Mouse (Mus musculus): ENCODE data around the gene Sucla2. TPM values are rescaled to one million over a fixed set of nuclear protein-coding genes. Genes with fewer than 3 reads are reported as not detected.
"Not testable (repeated sequence)": the region's sequence is repeated elsewhere in the genome, so short reads cannot be mapped to it uniquely, and the experiment has no call there.

Sucla2 gene
- polyA plus RNA-seq, 1 experiment from 2014 or later: 92.8 TPM

DNA sequence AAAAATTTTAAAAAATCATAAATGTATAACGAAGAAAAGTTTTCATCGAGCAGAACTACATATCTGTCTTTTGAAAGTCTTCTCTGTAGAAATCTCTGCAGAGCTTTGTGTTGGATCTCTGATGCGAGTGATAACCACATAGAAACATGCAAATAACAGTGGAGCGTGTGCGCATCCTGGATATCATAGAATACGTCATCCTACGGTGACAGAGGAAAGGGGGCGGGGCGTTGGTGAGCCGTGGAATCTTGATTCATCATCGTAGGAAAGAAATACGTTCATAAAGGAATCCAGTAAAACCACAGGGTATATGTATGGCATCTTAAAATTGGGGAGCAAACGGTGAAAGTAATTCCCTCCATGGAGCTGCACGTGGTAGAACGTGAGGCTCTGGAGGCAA lies 17.9 kb upstream of the Sucla2 start:
- Histone ChIP-seq H3K36me3 (ENCODE audit: control insufficient read depth, insufficient read depth, low read length) (0 out of 2 replicates have a peak, but pooled peaks cover 3% of the 10 kb centered on the region), H3K27me3 (replicated peaks; ENCODE audit: control insufficient read depth, insufficient read depth, low read length) (no peaks in the 10 kb centered on the region), H3K27ac (ENCODE audit: low read depth, low read length) (no peak overlapping the region), H3K4me3 (ENCODE audit: low read depth, low read length) (no peak overlapping the region), H3K9me3 (ENCODE audit: control insufficient read depth, low read length) (no peaks in the 10 kb centered on the region), H3K4me1 (replicated peaks; ENCODE audit: control insufficient read depth, insufficient read depth, low read length) (peaks cover 17% of the 10 kb centered on the region), H3K9ac (ENCODE audit: low read depth, low read length) (no peak overlapping the region), H3K4me2 (no peak overlapping the region)
- no peak for ATAC-seq (replicated peaks; ENCODE audit: low FRiP score)
- 79% methylated on average over 15 of the region's 15 CpGs for WGBS
- no peak for DNase-seq (ENCODE audit: low spot score)

- 51% methylated on average over 11 of the region's 11 CpGs for whole genome bisulfite sequencing
- no peaks in the 10 kb centered on the region for H3K27me3 ChIP-seq (replicated peaks; ENCODE audit: control insufficient read depth, insufficient read depth, low read length)
- H3K4me1 ChIP-seq (replicated peaks; ENCODE audit: control insufficient read depth, insufficient read depth, low read length): peaks cover 20% of the 10 kb centered on the region
- ATAC-seq (replicated peaks; ENCODE audit: low FRiP score) (peak; percentile 55), DNase-seq (ENCODE audit: low spot score) (no peak)
- H3K36me3 ChIP-seq (ENCODE audit: control insufficient read depth, insufficient read depth, low read length): 0 out of 2 replicates have a peak, but pooled peaks cover 5% of the 10 kb centered on the region
- no peak overlapping the region for H3K27ac ChIP-seq (ENCODE audit: low read depth, low read length)
- H3K9ac ChIP-seq (ENCODE audit: low read depth, low read length): 0 out of 2 replicates have a peak overlapping the region, but pooled peaks have one; percentile 3
- no peak overlapping the region for H3K4me3 ChIP-seq (ENCODE audit: low read depth, low read length)
- peak overlapping the region; percentile 39 for H3K4me2 ChIP-seq
- no peaks in the 10 kb centered on the region for H3K9me3 ChIP-seq (ENCODE audit: control insufficient read depth, low read length)
Observed at GRCm38 (mm10) chr14:73507702-73508376, 17.3 kb upstream of the Sucla2 start.

- ATAC-seq (replicated peaks; ENCODE audit: low FRiP score) (no peak), DNase-seq (ENCODE audit: low spot score) (no peak)
- H3K4me2 ChIP-seq: no peak overlapping the region
- H3K27ac ChIP-seq (ENCODE audit: low read depth, low read length): no peak overlapping the region
- WGBS: 87% methylated on average over 6 of the region's 6 CpGs
- H3K4me3 ChIP-seq (ENCODE audit: low read depth, low read length): no peak overlapping the region
- peaks cover 20% of the 10 kb centered on the region for H3K4me1 ChIP-seq (replicated peaks; ENCODE audit: control insufficient read depth, insufficient read depth, low read length)
- no peaks in the 10 kb centered on the region for H3K27me3 ChIP-seq (replicated peaks; ENCODE audit: control insufficient read depth, insufficient read depth, low read length)
- no peak overlapping the region for H3K9ac ChIP-seq (ENCODE audit: low read depth, low read length)
- 0 out of 2 replicates have a peak, but pooled peaks cover 5% of the 10 kb centered on the region for H3K36me3 ChIP-seq (ENCODE audit: control insufficient read depth, insufficient read depth, low read length)
- no peaks in the 10 kb centered on the region for H3K9me3 ChIP-seq (ENCODE audit: control insufficient read depth, low read length)
Observed at GRCm38 (mm10) chr14:73508630-73509395, 16.3 kb upstream of the Sucla2 start.

- H3K4me3 ChIP-seq (ENCODE audit: low read depth, low read length): peak within 1 kb of the TSS; percentile 96
- H3K36me3 ChIP-seq (ENCODE audit: control insufficient read depth, insufficient read depth, low read length): 0 out of 2 replicates have a peak, but pooled peaks cover 5% of the 10 kb centered on the region
- peak within 1 kb of the TSS; percentile 72 for H3K4me2 ChIP-seq
- peak; percentile 89 for ATAC-seq (replicated peaks; ENCODE audit: low FRiP score)
- no peaks in the 10 kb centered on the region for H3K9me3 ChIP-seq (ENCODE audit: control insufficient read depth, low read length)
- H3K9ac ChIP-seq (ENCODE audit: low read depth, low read length): peak within 1 kb of the TSS; percentile 86
- H3K27ac ChIP-seq (ENCODE audit: low read depth, low read length): no peak within 1 kb of the TSS
- peaks cover 20% of the 10 kb centered on the region for H3K4me1 ChIP-seq (replicated peaks; ENCODE audit: control insufficient read depth, insufficient read depth, low read length)
- 1% methylated on average over 41 of the region's 41 CpGs for WGBS
- peak; percentile 94 for DNase-seq (ENCODE audit: low spot score)
- H3K27me3 ChIP-seq (replicated peaks; ENCODE audit: control insufficient read depth, insufficient read depth, low read length): no peaks in the 10 kb centered on the region
Observed at GRCm38 (mm10) chr14:73509765-73510423, 15.2 kb upstream of the Sucla2 start, which contains the start of gene Med4. Gene Med4, plus strand, starts transcription at chr14:73510025.

GRCm38 (mm10) chr14:73524136-73524535 lies 983 bp upstream of the Sucla2 start:
- Histone ChIP-seq H3K36me3 (ENCODE audit: control insufficient read depth, insufficient read depth, low read length) (no peaks in the 10 kb centered on the region), H3K4me3 (ENCODE audit: low read depth, low read length) (no peak overlapping the region), H3K9ac (ENCODE audit: low read depth, low read length) (no peak overlapping the region), H3K4me1 (replicated peaks; ENCODE audit: control insufficient read depth, insufficient read depth, low read length) (no peaks in the 10 kb centered on the region), H3K27ac (ENCODE audit: low read depth, low read length) (no peak overlapping the region), H3K9me3 (ENCODE audit: control insufficient read depth, low read length) (no peaks in the 10 kb centered on the region), H3K27me3 (replicated peaks; ENCODE audit: control insufficient read depth, insufficient read depth, low read length) (no peaks in the 10 kb centered on the region), H3K4me2 (peak overlapping the region; percentile 65)
- no peak for DNase-seq (ENCODE audit: low spot score)
- no peak for ATAC-seq (replicated peaks; ENCODE audit: low FRiP score)
- WGBS: 62% methylated on average over 3 of the region's 3 CpGs

DNA sequence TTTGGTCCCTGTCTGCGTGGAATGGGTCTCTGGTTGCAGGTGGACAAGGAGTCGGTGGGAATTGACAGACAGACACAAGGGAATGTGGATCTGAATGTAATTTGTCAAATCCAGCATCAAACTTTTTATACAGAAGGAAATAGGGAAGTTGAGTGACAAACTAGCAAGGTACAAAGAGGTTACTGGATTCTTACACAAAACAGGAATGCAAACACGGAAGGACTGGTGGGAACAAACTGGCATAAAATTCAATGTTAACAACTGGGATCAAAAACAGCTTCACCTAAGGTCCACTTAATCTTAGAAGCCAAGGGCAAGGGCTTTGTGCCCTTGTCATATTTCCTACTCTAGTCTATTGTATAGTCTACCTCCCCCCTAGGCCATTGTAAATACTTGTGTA lies 3.5 kb downstream of the Sucla2 start:
- DNase-seq (ENCODE audit: low spot score); H3K9me3 ChIP-seq (ENCODE audit: control insufficient read depth, low read length); H3K4me1 ChIP-seq (replicated peaks; ENCODE audit: control insufficient read depth, insufficient read depth, low read length); H3K36me3 ChIP-seq (ENCODE audit: control insufficient read depth, insufficient read depth, low read length); H3K27me3 ChIP-seq (replicated peaks; ENCODE audit: control insufficient read depth, insufficient read depth, low read length); H3K9ac ChIP-seq (ENCODE audit: low read depth, low read length); H3K4me2 ChIP-seq; H3K27ac ChIP-seq (ENCODE audit: low read depth, low read length); ATAC-seq (replicated peaks; ENCODE audit: low FRiP score); H3K4me3 ChIP-seq (ENCODE audit: low read depth, low read length): not testable (repeated sequence)
- 81% methylated on average over 3 of the region's 3 CpGs for WGBS

DNA sequence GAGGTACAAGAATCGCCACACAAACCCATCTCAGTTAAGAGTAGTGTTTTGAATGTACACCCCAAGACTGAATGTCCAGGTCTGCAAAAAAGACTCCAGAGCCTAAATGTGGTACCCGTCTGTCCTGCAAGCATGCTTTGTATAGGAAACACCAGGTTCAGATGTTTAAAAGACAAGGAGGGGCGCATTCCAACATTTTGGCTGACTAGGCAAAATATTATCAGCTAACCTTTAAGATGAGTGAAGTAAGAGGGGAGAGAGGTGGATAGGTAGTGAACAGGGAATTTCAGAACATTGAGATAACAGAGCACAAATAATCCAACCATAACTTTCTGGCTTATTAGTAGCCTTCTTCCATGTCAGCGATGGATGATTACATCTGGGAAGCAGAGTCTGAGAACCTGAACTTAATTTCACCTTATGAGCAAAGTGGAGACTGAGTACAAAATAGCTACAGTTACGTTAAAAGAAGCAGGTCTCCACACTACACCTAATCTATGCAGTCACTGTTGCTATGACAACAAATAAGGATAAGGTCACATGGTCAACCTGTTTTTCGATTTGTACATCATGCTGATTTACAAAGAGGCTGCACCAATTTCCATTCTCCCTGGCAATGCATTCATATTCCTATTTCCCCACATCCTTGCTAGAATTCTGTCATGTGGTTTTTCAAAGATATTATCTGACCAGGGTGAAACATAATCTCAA lies 8.8 kb downstream of the Sucla2 start:
- Histone ChIP-seq H3K4me2 (no peak overlapping the region), H3K9ac (ENCODE audit: low read depth, low read length) (no peak overlapping the region), H3K27me3 (replicated peaks; ENCODE audit: control insufficient read depth, insufficient read depth, low read length) (no peaks in the 10 kb centered on the region), H3K36me3 (ENCODE audit: control insufficient read depth, insufficient read depth, low read length) (no peaks in the 10 kb centered on the region), H3K4me1 (replicated peaks; ENCODE audit: control insufficient read depth, insufficient read depth, low read length) (no peaks in the 10 kb centered on the region), H3K27ac (ENCODE audit: low read depth, low read length) (no peak overlapping the region), H3K4me3 (ENCODE audit: low read depth, low read length) (no peak overlapping the region), H3K9me3 (ENCODE audit: control insufficient read depth, low read length) (no peaks in the 10 kb centered on the region)
- 66% methylated on average over 6 of the region's 6 CpGs for WGBS
- no peak for DNase-seq (ENCODE audit: low spot score)
- no peak for ATAC-seq (replicated peaks; ENCODE audit: low FRiP score)

GRCm38 (mm10) chr14:73535641-73536040 lies 10.5 kb downstream of the Sucla2 start:
- 64% methylated on average over 2 of the region's 2 CpGs for WGBS
- no peaks in the 10 kb centered on the region for H3K4me1 ChIP-seq (replicated peaks; ENCODE audit: control insufficient read depth, insufficient read depth, low read length)

More at GRCm38 (mm10) chr14:73535641-73536040, 10.5 kb downstream of the Sucla2 start:
- ATAC-seq (replicated peaks; ENCODE audit: low FRiP score) (no peak), DNase-seq (ENCODE audit: low spot score) (no peak)
- no peak overlapping the region for H3K9ac ChIP-seq (ENCODE audit: low read depth, low read length)
- no peaks in the 10 kb centered on the region for H3K36me3 ChIP-seq (ENCODE audit: control insufficient read depth, insufficient read depth, low read length)
- no peaks in the 10 kb centered on the region for H3K27me3 ChIP-seq (replicated peaks; ENCODE audit: control insufficient read depth, insufficient read depth, low read length)
- H3K4me3 ChIP-seq (ENCODE audit: low read depth, low read length): no peak overlapping the region
- H3K27ac ChIP-seq (ENCODE audit: low read depth, low read length): no peak overlapping the region
- no peak overlapping the region for H3K4me2 ChIP-seq
- H3K9me3 ChIP-seq (ENCODE audit: control insufficient read depth, low read length): no peaks in the 10 kb centered on the region
